Mouse (Mus musculus) thymus, adult 2 months (tissue): ENCODE measurements at regions not wholly inside any gene's neighbourhood (a gene's known extent, or its start where the extent isn't known, plus 50 kb on each side); places are given as distances from the start of the nearest gene placed in this dataset.

Source experiments
- CTCF ChIP-seq: fragments of 200-500 bp; IDR thresholded peaks from 2 replicates; pipeline ENCODE4 v1.5.1; 2012; ENCODE audit warnings: mild to moderate bottlenecking, control low read depth, low read length, moderate library complexity, borderline replicate concordance; ENCODE audit not compliant: control insufficient read depth, poor library complexity, insufficient read depth; ENCODE audit errors: extremely low read depth
- POLR2A ChIP-seq: fragments of 200-500 bp; IDR thresholded peaks from 2 replicates; pipeline ENCODE4 v1.6.1; 2012; ENCODE audit warnings: mild to moderate bottlenecking, low read length, control low read depth, moderate library complexity; ENCODE audit not compliant: control insufficient read depth, poor library complexity, insufficient read depth; ENCODE audit errors: extremely low read depth

DNA sequence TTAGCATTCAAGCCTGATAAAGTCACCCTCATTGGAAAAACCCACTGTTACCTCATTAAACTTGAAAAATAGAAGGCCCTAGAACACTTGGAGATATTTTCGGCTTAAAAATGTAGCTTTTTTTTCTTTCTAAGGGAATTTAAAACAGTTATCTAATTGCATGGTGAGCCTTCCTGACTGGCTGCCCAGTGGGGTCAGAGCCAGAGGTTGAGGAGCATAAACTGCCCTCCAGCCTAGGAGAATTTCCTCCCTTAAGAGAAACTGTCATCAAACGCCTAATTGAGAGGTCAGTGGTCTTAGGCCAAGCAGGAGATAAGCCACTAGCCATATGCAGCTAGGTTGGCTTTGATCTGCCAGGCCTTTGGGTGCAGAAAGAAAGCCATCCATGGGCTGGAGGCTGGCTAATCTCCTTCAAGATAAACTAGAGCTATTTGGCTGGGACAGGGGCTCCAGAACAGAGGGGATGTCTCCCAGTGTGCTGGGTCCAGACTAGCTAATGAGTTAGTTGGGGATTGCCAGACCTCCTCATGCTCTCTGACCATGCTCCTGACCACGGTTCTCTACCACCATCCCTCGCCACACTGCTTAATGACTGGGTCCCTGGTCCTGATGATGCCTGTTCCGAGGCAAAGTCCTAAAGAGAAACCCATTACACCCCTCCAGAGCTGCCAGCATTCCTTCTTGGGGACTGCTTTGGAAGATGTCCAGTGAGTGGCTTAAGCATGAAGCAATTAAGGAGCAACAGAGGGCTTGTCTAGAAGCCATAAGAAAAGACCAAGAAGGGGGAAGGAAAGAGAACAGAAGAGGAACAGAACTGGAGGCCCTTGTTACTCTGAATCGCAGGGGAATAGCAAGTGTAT lies 199.2 kb downstream of the Wdr11 start:
- TF ChIP-seq CTCF, result no peak
- no peak for TF ChIP-seq POLR2A
